Mouse (Mus musculus) cerebellum, adult 8-10 months (tissue): ENCODE measurements around the gene Uvrag.

ENCODE experiments used
- DNase-seq: peaks from one replicate; pipeline ENCODE4 v3.0.0; 2022

The Uvrag gene

GRCm38 (mm10) chr7:99164873-99165410 lies 24.0 kb upstream of the Uvrag start:
- DNase-seq = no peak

- DNase-seq = no peak
Measured at GRCm38 (mm10) chr7:99162462-99162861, 21.5 kb upstream of the Uvrag start.

GRCm38 (mm10) chr7:99161961-99162360 lies 21.0 kb upstream of the Uvrag start:
- no peak for DNase-seq

GRCm38 (mm10) chr7:99161529-99161928 lies 20.6 kb upstream of the Uvrag start:
- DNase-seq = no peak

- no peak for DNase-seq
Measured at GRCm38 (mm10) chr7:99160995-99161394, 20.1 kb upstream of the Uvrag start.

GRCm38 (mm10) chr7:99159446-99159845 lies 18.5 kb upstream of the Uvrag start:
- no peak for DNase-seq

GRCm38 (mm10) chr7:99158904-99159303 lies 18.0 kb upstream of the Uvrag start:
- DNase-seq = no peak

- DNase-seq = no peak
Measured at GRCm38 (mm10) chr7:99158011-99158410, 17.1 kb upstream of the Uvrag start.

GRCm38 (mm10) chr7:99156737-99157136 lies 15.8 kb upstream of the Uvrag start:
- DNase-seq = no peak

- no peak for DNase-seq
Measured at GRCm38 (mm10) chr7:99155311-99156289, 14.7 kb upstream of the Uvrag start.

GRCm38 (mm10) chr7:99154648-99155151 lies 13.8 kb upstream of the Uvrag start:
- no peak for DNase-seq

GRCm38 (mm10) chr7:99153686-99154202 lies 12.8 kb upstream of the Uvrag start:
- DNase-seq = no peak

- DNase-seq = no peak
Measured at GRCm38 (mm10) chr7:99152756-99153155, 11.8 kb upstream of the Uvrag start.

- peak; percentile 94 for DNase-seq
Measured at GRCm38 (mm10) chr7:99151342-99151741, 10.4 kb upstream of the Uvrag start.

- no peak for DNase-seq
Measured at GRCm38 (mm10) chr7:99149017-99149416, 8.1 kb upstream of the Uvrag start.

GRCm38 (mm10) chr7:99147494-99147893 lies 6.6 kb upstream of the Uvrag start:
- DNase-seq = no peak

GRCm38 (mm10) chr7:99146906-99147305 lies 6.0 kb upstream of the Uvrag start:
- DNase-seq = no peak

- DNase-seq = no peak
Measured at GRCm38 (mm10) chr7:99146011-99146410, 5.1 kb upstream of the Uvrag start.

- DNase-seq = no peak
Measured at GRCm38 (mm10) chr7:99144616-99145015, 3.7 kb upstream of the Uvrag start.

- DNase-seq = no peak
Measured at GRCm38 (mm10) chr7:99143244-99143643, 2.3 kb upstream of the Uvrag start.

- DNase-seq = no peak
Measured at GRCm38 (mm10) chr7:99141919-99142606, 1.1 kb upstream of the Uvrag start.

GRCm38 (mm10) chr7:99140511-99140910 lies 430 bp downstream of the Uvrag start:
- no peak for DNase-seq

- DNase-seq = no peak
Measured at GRCm38 (mm10) chr7:99139841-99140491, 975 bp downstream of the Uvrag start.
